Mouse (Mus musculus) lung, postnatal 0 days (tissue): ENCODE measurements around the gene Tnr.

ENCODE experiments used
- CTCF ChIP-seq: IDR thresholded peaks from 2 replicates; pipeline ENCODE4 v1.5.1; 2016; ENCODE audit warnings: antibody characterized with exemption, mild to moderate bottlenecking
- EP300 ChIP-seq: IDR thresholded peaks from 2 replicates; pipeline ENCODE4 v1.6.1; 2016; ENCODE audit warnings: antibody characterized with exemption, mild to moderate bottlenecking, control low read depth

- TF ChIP-seq EP300 (no peak), CTCF (no peak)
Observed at GRCm38 (mm10) chr1:159614062-159614601, 90.6 kb downstream of the Tnr start.
